Mouse (Mus musculus) CH12.LX (cell line): Measurements from ENCODE around the gene Alkbh2. TPM values are rescaled to one million over a fixed set of nuclear protein-coding genes. Genes with fewer than 3 reads are reported as not detected.

Source experiments
- DNase-seq: peaks from one replicate; pipeline ENCODE4 v3.0.0-alpha.2; 2013; ENCODE audit errors: extremely low read depth
- H3K27ac ChIP-seq: 2 replicates; pipeline ENCODE4 v1.5.1; 2012; ENCODE audit warnings: low read depth, mild to moderate bottlenecking, control low read depth, moderate library complexity; ENCODE audit not compliant: insufficient read depth
- H3K27me3 ChIP-seq: replicated peaks from 2 replicates; pipeline ENCODE3; 2012; ENCODE audit warnings: inconsistent platforms
- H3K36me3 ChIP-seq, 2 experiments: replicated peaks in 1 of 2; 2 replicates each; pipeline versions ENCODE3 to v1.6.1; 2012; ENCODE audit warnings: inconsistent platforms in 1 of 2, low read length in 1 of 2, mild to moderate bottlenecking in 1 of 2, mixed read lengths in 1 of 2, moderate library complexity in 1 of 2; ENCODE audit not compliant: control insufficient read depth in 1 of 2, insufficient read depth in 1 of 2
- H3K4me1 ChIP-seq, 2 experiments: 2 replicates each; pipeline ENCODE4 v1.6.1; 2012; ENCODE audit warnings: inconsistent platforms in 1 of 2, moderate library complexity in 1 of 2; ENCODE audit not compliant: insufficient read depth in 2 of 2, control insufficient read depth in 1 of 2
- H3K4me2 ChIP-seq: 2 replicates; pipeline ENCODE4 v1.6.1; 2012; ENCODE audit warnings: low read depth, mild to moderate bottlenecking, control low read depth; ENCODE audit not compliant: poor library complexity, insufficient read depth, severe bottlenecking
- H3K4me3 ChIP-seq, 3 experiments: fragments of 150-350 bp in 1 of 3; sonication (generic) in 1 of 3; replicated peaks in 1 of 3; 2 replicates each; pipeline versions ENCODE3 to v1.5.1; 2011 to 2012; ENCODE audit warnings: low read depth in 2 of 3, low read length in 2 of 3, mild to moderate bottlenecking in 2 of 3, moderate library complexity in 2 of 3, control low read depth in 1 of 3, improper control_type of control experiment in 1 of 3, inconsistent platforms in 1 of 3, mixed read lengths in 1 of 3; ENCODE audit not compliant: poor library complexity in 1 of 3
- H3K79me2 ChIP-seq: replicated peaks from 2 replicates; pipeline ENCODE4 v1.6.1; 2012; ENCODE audit warnings: mild to moderate bottlenecking, moderate library complexity; ENCODE audit not compliant: control insufficient read depth, poor library complexity, insufficient read depth, severe bottlenecking; ENCODE audit errors: extremely low read depth
- H3K9ac ChIP-seq: 2 replicates; pipeline ENCODE4 v1.6.1; 2012; ENCODE audit warnings: low read depth, mild to moderate bottlenecking, control low read depth, moderate library complexity; ENCODE audit not compliant: insufficient read depth
- H3K9me3 ChIP-seq: replicated peaks from 2 replicates; pipeline ENCODE3; 2012; ENCODE audit warnings: low read length, inconsistent platforms, mixed read lengths
- BHLHE40 ChIP-seq: IDR thresholded peaks from 2 replicates; pipeline ENCODE4 v1.6.1; 2011; ENCODE audit warnings: mild to moderate bottlenecking, low read depth, low read length, improper control_type of control experiment
- ETS1 ChIP-seq: conservative IDR thresholded peaks from 2 replicates; pipeline ENCODE4 v1.6.1; 2012; ENCODE audit warnings: low read depth, mild to moderate bottlenecking, inconsistent platforms, low read length, improper control_type of control experiment, moderate library complexity
- HCFC1 ChIP-seq: IDR thresholded peaks from 2 replicates; pipeline ENCODE4 v1.6.1; 2012; ENCODE audit warnings: low read depth, mild to moderate bottlenecking, inconsistent platforms, low read length, improper control_type of control experiment
- MAFK ChIP-seq: IDR thresholded peaks from 2 replicates; pipeline ENCODE4 v1.6.1; 2011; ENCODE audit warnings: low read length, improper control_type of control experiment; ENCODE audit not compliant: insufficient replicate concordance
- MYC ChIP-seq: IDR thresholded peaks from 2 replicates; pipeline ENCODE4 v1.6.1; 2011; ENCODE audit warnings: low read depth, mild to moderate bottlenecking, improper control_type of control experiment, low read length
- NRF1 ChIP-seq: IDR thresholded peaks from 2 replicates; pipeline ENCODE4 v1.6.1; 2014; ENCODE audit warnings: low read depth, mild to moderate bottlenecking, inconsistent platforms, low read length, improper control_type of control experiment, moderate library complexity
- PAX5 ChIP-seq: IDR thresholded peaks from 2 replicates; pipeline ENCODE4 v1.6.1; 2012; ENCODE audit warnings: low read length, inconsistent platforms, mixed read lengths
- SIN3A ChIP-seq: IDR thresholded peaks from 2 replicates; pipeline ENCODE4 v1.6.1; 2012; ENCODE audit warnings: low read length, improper control_type of control experiment, inconsistent platforms
- SMC3 ChIP-seq: IDR thresholded peaks from 2 replicates; pipeline ENCODE4 v1.6.1; 2011; ENCODE audit warnings: low read depth, low read length, improper control_type of control experiment
- TCF12 ChIP-seq: IDR thresholded peaks from 2 replicates; pipeline ENCODE4 v1.6.1; 2014; ENCODE audit warnings: low read depth, mild to moderate bottlenecking, inconsistent platforms, low read length, improper control_type of control experiment
- dilution Hi-C: fragments of 300-500 bp; cut with MboI; formaldehyde crosslinking; loops from 2 replicates; pipeline ENCODE4 v1.14.3; 2020; ENCODE audit warnings: low sequenced_read_pairs; ENCODE audit not compliant: extremely low pct_unique_long_range_greater_than_20kb, extremely low pct_ligation_motif_present
- in situ Hi-C: fragments of 300-500 bp; cut with MboI; formaldehyde crosslinking; loops from 3 replicates; pipeline ENCODE4 v1.14.3; 2019; ENCODE audit warnings: low sequenced_read_pairs, low pct_ligation_motif_present, low pct_unique_long_range_greater_than_20kb, mixed read lengths
- polyA plus RNA-seq: library from polyadenylated mRNA; unstranded; fragments of >175 nt; gene quantifications from 2 replicates; pipeline ENCODE4 v1.2.1, GENCODE M21; 2012; ENCODE audit warnings: low read depth; ENCODE audit not compliant: insufficient read length
- total RNA-seq, 2 experiments: library from RNA; depleted of rRNA; stranded (reverse); fragments of 300-350 nt in 1 of 2; fragments of >200 nt in 1 of 2; gene quantifications; 2 replicates each; pipeline ENCODE4 v1.2.3; 2012 to 2014

The Alkbh2 gene
- total and polyA plus RNA-seq, 3 experiments, result 34.4 to 39.3 (median 35.7) TPM

GRCm38 (mm10) chr5:114146028-114146888 is 18.2 kb upstream of the Alkbh2 start, which contains the start of gene Acacb:
TSS of gene Acacb (plus strand) at chr5:114146535.
- in situ Hi-C loops, result no loop called here
- H3K27ac ChIP-seq, result no peak within 1 kb of the TSS
- H3K4me3 ChIP-seq, result no peak within 1 kb of the TSS
- H3K9me3 ChIP-seq, result peaks cover 2% of the 10 kb centered on the region
- dilution Hi-C loops, result no loop called here
- no peaks in the 10 kb centered on the region for H3K27me3 ChIP-seq
- no peaks in the 10 kb centered on the region for H3K36me3 ChIP-seq
- H3K4me2 ChIP-seq, result no peak within 1 kb of the TSS
- H3K79me2 ChIP-seq, result no peaks in the 10 kb centered on the region
- peaks cover 0 to 15% of the 10 kb centered on the region in 2 experiments; a peak in 2 of 4 replicates for H3K4me1 ChIP-seq
- DNase-seq, result no peak
- H3K9ac ChIP-seq, result no peak within 1 kb of the TSS
- TF ChIP-seq SMC3 (no peak), MAFK (no peak), TCF12 (no peak), NRF1 (no peak), MYC (no peak), BHLHE40 (no peak), ETS1 (no peak)

GRCm38 (mm10) chr5:114139175-114139574 is 11.2 kb upstream of the Alkbh2 start:
- in situ Hi-C loops (no loop called here), dilution Hi-C loops (no loop called here)
- H3K4me1 ChIP-seq, result peaks cover 0 to 42% of the 10 kb centered on the region in 2 experiments; a peak in 2 of 4 replicates
- H3K27me3 ChIP-seq, result no peaks in the 10 kb centered on the region
- TF ChIP-seq HCFC1 (no peak), SIN3A (no peak), MYC (no peak), PAX5 (no peak)
- DNase-seq, result no peak
- peaks cover 47 to 66% of the 10 kb centered on the region in 2 experiments for H3K36me3 ChIP-seq
- H3K9ac ChIP-seq, result no peak overlapping the region
- no peaks in the 10 kb centered on the region for H3K9me3 ChIP-seq
- H3K4me3 ChIP-seq, result no peak overlapping the region
- no peak overlapping the region for H3K4me2 ChIP-seq
- H3K79me2 ChIP-seq, result no peaks in the 10 kb centered on the region
- H3K27ac ChIP-seq, result no peak overlapping the region
